Mouse (Mus musculus) forebrain, embryonic 16.5 days (tissue): Measurements from ENCODE around the gene Wnk4. TPM values are rescaled to one million over a fixed set of nuclear protein-coding genes. Genes with fewer than 3 reads are reported as not detected.
A peak's percentile ranks its signal among the peaks of the same experiment; 100 is the strongest.

ENCODE experiments used
- ATAC-seq: fragments of 200-750 bp; cut with Nextera tagmentation; 2 replicates; pipeline ENCODE4 v1.8.0; 2017; ENCODE audit warnings: mild to moderate bottlenecking, moderate library complexity
- H3K27ac ChIP-seq: fragments of 300-500 bp; sonication (generic); 2 replicates; pipeline ENCODE4 v1.5.1; 2014; ENCODE audit warnings: low read length, control low read depth
- H3K27me3 ChIP-seq: fragments of 300-500 bp; sonication (generic); replicated peaks from 2 replicates; pipeline ENCODE4 v1.6.1; 2014; ENCODE audit warnings: low read length; ENCODE audit not compliant: control insufficient read depth, insufficient read depth
- H3K36me3 ChIP-seq: fragments of 300-500 bp; sonication (generic); 2 replicates; pipeline ENCODE4 v1.6.1; 2014; ENCODE audit not compliant: control insufficient read depth, insufficient read depth
- H3K4me1 ChIP-seq: fragments of 300-500 bp; sonication (generic); replicated peaks from 2 replicates; pipeline ENCODE4 v1.6.1; 2014; ENCODE audit warnings: low read length; ENCODE audit not compliant: control insufficient read depth, insufficient read depth
- H3K4me2 ChIP-seq: fragments of 300-500 bp; sonication (generic); 2 replicates; pipeline ENCODE4 v1.6.1; 2014; ENCODE audit warnings: mild to moderate bottlenecking, low read length, control low read depth
- H3K4me3 ChIP-seq: fragments of 300-500 bp; sonication (generic); replicated peaks from 2 replicates; pipeline ENCODE4 v1.5.1; 2014; ENCODE audit warnings: mild to moderate bottlenecking, low read length, control low read depth
- H3K9ac ChIP-seq: fragments of 300-500 bp; sonication (generic); replicated peaks from 2 replicates; pipeline ENCODE4 v1.6.1; 2014; ENCODE audit warnings: low read depth, low read length, control low read depth
- H3K9me3 ChIP-seq: fragments of 300-500 bp; sonication (generic); 2 replicates; pipeline ENCODE4 v1.6.1; 2016; ENCODE audit warnings: low read length; ENCODE audit not compliant: control insufficient read depth
- WGBS: fragments of 180-500 bp; shearing (Covaris S2); extraction: QIAGEN DNeasy Blood & Tissue Kit; methylation state at CpG from one replicate; pipeline ENCODE4 v1.1.7; 2014; 5-methylcytosine and 5-hydroxymethylcytosine counted together
- polyA plus RNA-seq: library from polyadenylated mRNA; unstranded; fragments of >200 nt; fragmentation: Nextera tagmentation; extraction: Ambion mirVana; gene quantifications from 2 replicates; pipeline ENCODE4 v1.2.1, GENCODE M21; 2015

Wnk4 gene
- polyA plus RNA-seq, 1 experiment from 2014 or later, result 6.2 TPM

DNA sequence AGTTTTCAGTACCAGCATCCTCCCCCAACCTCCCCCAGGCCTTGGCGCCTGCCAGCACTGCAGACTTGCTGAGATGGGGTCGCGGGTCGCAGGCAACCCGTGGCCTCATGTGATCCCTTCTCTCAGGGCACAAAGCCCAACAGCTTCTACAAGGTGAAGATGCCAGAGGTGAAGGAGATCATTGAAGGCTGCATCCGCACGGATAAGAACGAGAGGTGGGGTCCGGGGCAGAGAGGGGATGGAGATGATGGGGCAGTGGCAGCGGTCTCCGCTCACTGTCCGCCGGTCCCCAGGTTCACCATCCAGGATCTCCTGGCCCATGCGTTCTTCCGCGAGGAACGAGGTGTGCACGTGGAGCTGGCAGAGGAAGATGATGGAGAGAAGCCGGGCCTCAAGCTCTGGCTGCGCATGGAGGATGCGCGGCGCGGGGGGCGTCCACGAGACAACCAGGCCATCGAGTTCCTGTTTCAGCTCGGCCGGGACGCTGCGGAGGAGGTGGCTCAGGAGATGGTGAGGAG is 4.6 kb downstream of the Wnk4 start:
- WGBS, result 2% methylated on average over 31 of the region's 31 CpGs
- peak overlapping the region; percentile 38 for H3K9ac ChIP-seq
- peaks cover 38% of the 10 kb centered on the region for H3K27me3 ChIP-seq

DNA sequence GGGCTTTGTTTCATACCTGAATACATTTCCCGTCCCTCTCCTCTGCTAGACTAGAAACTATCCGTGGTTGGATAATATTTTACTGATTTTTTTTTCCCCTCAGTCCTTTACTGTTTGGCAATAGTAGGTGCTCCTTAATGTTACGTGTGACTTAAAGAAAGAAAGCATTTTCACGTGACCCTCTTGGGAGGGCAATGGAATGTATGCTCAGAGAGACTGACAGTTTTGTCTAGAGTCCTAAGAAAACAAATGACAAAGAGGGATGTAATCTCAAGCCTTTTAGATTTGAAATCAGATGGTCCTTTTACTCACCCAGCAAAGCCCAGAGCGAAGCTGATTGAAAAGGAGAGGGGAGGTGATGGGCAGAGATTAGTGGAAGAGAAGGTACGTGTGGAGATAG is 5.5 kb downstream of the Wnk4 start:
- Histone ChIP-seq H3K27me3 (peaks cover 38% of the 10 kb centered on the region), H3K9ac (no peak overlapping the region), H3K36me3 (no peaks in the 10 kb centered on the region), H3K9me3 (no peaks in the 10 kb centered on the region), H3K4me2 (peak overlapping the region; percentile 58; the same call in 1 of the 2 replicates), H3K4me3 (no peak overlapping the region), H3K4me1 (peaks cover 12% of the 10 kb centered on the region), H3K27ac (no peak overlapping the region)
- no peak for ATAC-seq
- WGBS, result 16% methylated on average over 6 of the region's 6 CpGs

More for the DNA sequence above, 4.6 kb downstream of the Wnk4 start:
- no peak for ATAC-seq
- Histone ChIP-seq H3K36me3 (no peaks in the 10 kb centered on the region), H3K27ac (no peak overlapping the region), H3K9me3 (no peaks in the 10 kb centered on the region), H3K4me2 (peak overlapping the region; percentile 58), H3K4me1 (peaks cover 21% of the 10 kb centered on the region), H3K4me3 (peak overlapping the region; percentile 29)

DNA sequence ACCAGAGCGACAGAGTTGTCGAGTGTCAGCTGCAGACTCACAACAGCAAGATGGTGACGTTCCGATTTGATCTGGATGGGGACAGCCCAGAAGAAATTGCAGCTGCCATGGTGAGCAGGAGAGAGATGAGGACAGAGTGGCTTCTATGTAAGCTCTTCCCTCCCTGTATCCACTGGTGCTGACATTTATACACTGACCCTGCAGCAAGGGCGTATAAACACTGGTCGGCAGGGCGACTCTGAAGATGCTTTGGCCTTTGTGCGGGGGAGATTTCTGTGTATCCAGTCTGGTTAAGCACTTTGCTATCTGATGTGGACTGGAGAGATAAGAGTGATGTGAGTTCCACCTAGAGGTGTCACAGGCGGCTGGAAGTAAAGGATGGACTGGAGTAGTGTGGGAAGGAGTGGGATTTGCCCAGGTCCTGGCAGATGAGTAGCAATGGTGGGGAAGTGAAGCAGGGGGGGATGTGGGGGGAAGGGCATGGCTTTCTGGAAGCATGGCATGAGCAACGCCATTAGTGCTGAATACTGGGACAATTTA is 9.3 kb downstream of the Wnk4 start:
- Histone ChIP-seq H3K36me3 (no peaks in the 10 kb centered on the region), H3K4me2 (no peak overlapping the region), H3K4me1 (peaks cover 7% of the 10 kb centered on the region), H3K27me3 (peaks cover 12% of the 10 kb centered on the region), H3K27ac (no peak overlapping the region), H3K4me3 (no peak overlapping the region), H3K9ac (no peak overlapping the region), H3K9me3 (no peaks in the 10 kb centered on the region)
- no peak for ATAC-seq
- WGBS, result 33% methylated on average over 10 of the region's 10 CpGs

DNA sequence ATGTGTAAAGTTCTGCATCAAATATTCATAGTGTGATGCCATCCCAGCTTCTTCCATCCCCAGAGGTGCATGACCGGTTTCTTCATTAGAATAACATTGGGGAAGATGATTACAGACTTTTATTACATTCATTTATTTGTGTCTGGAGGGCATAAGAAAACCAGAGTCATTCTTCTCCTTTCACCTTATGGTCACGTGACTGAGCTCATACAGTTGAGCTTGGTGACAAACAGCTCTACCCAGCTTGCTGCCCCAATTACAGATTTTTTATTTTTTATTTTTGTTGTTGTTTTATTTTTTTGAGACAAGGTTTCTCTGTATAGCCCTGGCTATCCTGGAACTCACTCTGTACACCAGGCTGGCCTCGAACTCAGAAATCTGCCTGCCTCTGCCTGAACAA is 12.1 kb downstream of the Wnk4 start:
- H3K27ac ChIP-seq, result no peak overlapping the region
- no peaks in the 10 kb centered on the region for H3K36me3 ChIP-seq
- H3K4me3 ChIP-seq, result no peak overlapping the region
- ATAC-seq, result no peak
- WGBS, result 94% methylated on average over 3 of the region's 3 CpGs
- no peaks in the 10 kb centered on the region; the same call in 1 of the 2 replicates for H3K27me3 ChIP-seq
- H3K9me3 ChIP-seq, result no peaks in the 10 kb centered on the region
- H3K4me2 ChIP-seq, result no peak overlapping the region
- H3K9ac ChIP-seq, result no peak overlapping the region
- H3K4me1 ChIP-seq, result peaks cover 11% of the 10 kb centered on the region

DNA sequence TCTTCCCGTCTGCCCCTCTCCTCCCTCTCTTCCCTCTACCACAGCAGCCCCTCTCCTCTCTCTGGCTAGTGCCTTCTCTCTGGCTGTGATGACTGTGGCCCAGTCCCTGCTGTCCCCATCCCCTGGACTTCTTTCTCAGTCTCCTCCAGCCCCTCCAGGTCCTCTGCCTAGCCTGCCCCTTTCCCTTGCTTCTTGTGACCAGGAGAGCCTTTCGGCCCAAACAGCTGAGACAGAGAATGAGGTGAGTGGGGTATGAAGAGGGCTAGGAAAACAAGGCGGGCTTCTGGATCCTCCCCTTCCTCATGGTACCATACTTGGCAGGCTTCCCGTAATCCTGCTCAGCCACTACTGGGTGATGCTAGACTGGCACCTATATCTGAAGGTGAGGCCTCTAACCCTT is 14.9 kb downstream of the Wnk4 start:
- Histone ChIP-seq H3K27ac (no peak overlapping the region), H3K4me1 (peaks cover 24% of the 10 kb centered on the region), H3K9me3 (no peaks in the 10 kb centered on the region), H3K4me3 (no peak overlapping the region), H3K36me3 (no peaks in the 10 kb centered on the region), H3K27me3 (no peaks in the 10 kb centered on the region; the same call in 1 of the 2 replicates), H3K9ac (no peak overlapping the region), H3K4me2 (no peak overlapping the region)
- no peak for ATAC-seq
- 59% methylated on average over 4 of the region's 4 CpGs for WGBS

DNA sequence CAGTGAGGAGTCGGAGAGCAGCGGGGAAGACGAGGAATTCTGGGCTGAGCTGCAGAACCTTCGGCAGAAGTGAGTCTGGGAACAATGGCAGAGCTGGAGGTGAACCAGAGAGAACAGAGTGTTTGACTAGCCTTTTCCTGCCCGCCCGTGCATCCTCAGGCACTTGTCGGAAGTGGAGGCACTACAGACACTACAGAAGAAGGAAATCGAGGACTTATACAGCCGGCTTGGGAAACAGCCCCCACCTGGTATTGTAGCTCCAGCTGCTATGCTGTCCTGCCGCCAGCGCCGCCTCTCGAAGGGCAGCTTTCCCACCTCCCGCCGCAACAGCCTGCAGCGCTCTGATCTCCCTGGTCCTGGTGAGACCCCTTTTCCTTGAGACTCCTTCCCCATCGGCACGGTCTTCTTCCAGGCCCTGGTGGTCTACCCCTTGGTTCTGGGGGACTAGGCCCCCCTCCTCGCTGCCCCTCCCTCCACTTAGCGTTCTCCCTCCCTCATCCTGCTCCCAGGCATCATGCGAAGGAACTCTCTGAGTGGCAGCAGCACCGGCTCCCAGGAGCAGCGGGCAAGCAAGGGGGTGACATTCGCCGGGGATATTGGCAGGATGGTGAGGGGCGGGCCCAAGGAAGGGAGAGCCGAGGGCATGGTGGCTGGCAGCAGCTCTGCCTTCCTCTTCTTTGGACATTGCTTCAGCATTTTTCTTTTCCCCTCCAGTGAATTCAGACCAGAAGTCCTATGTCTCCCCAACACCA is 16.1 kb downstream of the Wnk4 start:
- Histone ChIP-seq H3K27me3 (no peaks in the 10 kb centered on the region), H3K9me3 (no peaks in the 10 kb centered on the region), H3K36me3 (no peaks in the 10 kb centered on the region), H3K4me3 (no peak overlapping the region), H3K4me1 (peaks cover 24% of the 10 kb centered on the region), H3K9ac (no peak overlapping the region), H3K4me2 (no peak overlapping the region), H3K27ac (no peak overlapping the region)
- no peak for ATAC-seq
- 23% methylated on average over 27 of the region's 27 CpGs for WGBS

DNA sequence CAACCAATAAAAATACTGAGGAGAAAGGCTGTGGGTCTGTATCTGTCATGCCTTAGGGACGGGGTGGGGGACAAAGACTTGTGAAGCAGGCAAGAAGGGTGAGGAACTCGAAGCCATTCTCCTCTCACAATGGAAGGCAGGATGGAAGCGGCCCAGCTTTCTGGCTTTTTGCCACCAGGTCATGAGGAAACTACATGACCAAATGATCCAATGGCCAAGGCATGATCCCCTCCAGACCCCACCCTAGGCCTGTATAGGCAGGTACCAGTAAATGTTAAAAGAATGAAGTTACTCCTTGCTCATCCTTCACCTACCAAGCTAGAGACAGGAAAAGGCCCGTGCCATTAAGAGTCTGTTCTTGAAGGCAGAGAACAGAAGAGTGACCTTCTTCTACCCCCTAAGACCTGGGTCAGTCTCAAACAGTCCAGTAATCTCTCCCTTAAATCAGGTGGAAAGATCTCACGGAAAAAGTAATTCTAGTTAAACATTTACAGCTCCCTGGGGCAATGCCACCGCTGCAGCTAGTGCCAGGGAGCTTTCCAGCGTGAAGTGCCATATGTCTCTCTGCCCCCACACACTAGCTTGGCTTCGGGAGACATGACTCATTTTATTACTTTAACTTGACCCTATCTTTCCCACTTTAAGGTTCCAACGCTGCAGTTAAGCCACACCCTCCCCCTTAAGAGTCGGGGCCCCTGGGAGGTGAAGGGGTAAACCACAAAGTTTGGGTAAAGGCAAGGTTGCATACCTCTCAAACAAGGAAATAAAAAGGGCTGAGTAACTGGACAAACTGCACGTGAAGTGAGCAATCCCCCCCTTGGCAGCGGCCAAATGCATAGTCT is 17.2 kb downstream of the Wnk4 start:
- H3K27me3 ChIP-seq, result no peaks in the 10 kb centered on the region
- peak overlapping the region; percentile 90 for H3K4me2 ChIP-seq
- no peak overlapping the region for H3K27ac ChIP-seq
- H3K4me1 ChIP-seq, result peaks cover 24% of the 10 kb centered on the region
- 75% methylated on average over 12 of the region's 12 CpGs for WGBS
- H3K9me3 ChIP-seq, result no peaks in the 10 kb centered on the region
- peak overlapping the region; percentile 81 for H3K9ac ChIP-seq
- no peak for ATAC-seq
- H3K36me3 ChIP-seq, result no peaks in the 10 kb centered on the region
- peak overlapping the region; percentile 72 for H3K4me3 ChIP-seq

DNA sequence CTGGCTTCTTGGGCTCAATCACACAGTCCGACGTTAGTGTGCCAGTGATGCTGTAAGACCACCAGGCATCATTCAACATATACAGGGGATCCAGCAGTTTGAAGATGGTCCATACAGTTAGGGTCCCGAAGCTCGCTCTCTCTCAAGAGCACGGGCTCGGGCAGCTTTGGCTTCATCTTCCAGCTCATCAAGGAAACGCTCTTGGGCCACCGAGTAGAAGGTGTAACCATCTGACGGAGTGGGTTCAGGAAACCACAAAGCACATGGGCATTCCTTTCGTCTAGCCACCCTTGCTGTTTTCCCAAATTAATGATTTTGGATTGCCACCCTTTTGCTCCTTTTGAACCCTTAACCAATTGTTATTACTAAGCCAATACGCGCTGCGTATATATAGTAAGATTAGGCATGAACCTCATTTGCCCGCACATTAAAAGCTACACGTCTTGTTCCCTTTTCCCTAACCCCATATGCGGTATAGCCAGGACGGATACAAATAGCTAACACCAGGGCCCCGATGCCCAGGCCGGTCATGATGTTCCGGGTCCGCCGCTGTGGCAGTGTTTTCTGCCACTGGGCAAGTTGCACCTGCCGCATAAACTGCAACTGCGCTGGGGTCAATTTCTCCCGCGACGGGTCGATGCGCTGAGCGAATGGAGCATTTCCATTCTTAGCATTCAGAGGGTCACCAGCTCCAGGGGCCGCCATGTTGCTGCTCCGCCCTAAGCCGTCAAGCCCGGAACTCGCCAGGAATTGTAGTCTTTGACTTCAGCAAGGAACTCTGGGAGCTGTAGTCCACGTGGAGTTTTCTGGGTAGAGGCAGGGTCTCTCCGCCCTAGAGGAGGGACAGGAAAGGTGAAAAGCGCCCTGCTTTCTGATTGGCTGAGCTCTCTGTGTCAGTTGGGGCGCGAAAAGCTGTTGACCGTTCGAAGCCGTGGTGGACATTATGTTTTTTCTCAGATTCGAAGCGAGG is 18.1 kb downstream of the Wnk4 start, which contains the start of the genes Cntd1 and Coa3:
Gene Cntd1 (plus strand): TSS at position 790 of the 970 bp plus-strand sequence.
Gene Coa3 (minus strand): TSS at position 892 of the 970 bp plus-strand sequence.
- H3K4me1 ChIP-seq, result peaks cover 24% of the 10 kb centered on the region
- H3K4me3 ChIP-seq, result peak within 1 kb of the TSS; percentile 72
- H3K9ac ChIP-seq, result peak within 1 kb of the TSS; percentile 81
- no peaks in the 10 kb centered on the region for H3K9me3 ChIP-seq
- no peaks in the 10 kb centered on the region for H3K27me3 ChIP-seq
- ATAC-seq, result peak; percentile 99
- WGBS, result 10% methylated on average over 45 of the region's 45 CpGs
- H3K4me2 ChIP-seq, result peak within 1 kb of the TSS; percentile 90
- H3K27ac ChIP-seq, result no peak within 1 kb of the TSS
- H3K36me3 ChIP-seq, result no peaks in the 10 kb centered on the region
